Mouse (Mus musculus) heart, embryonic 10.5 days (tissue): Measurements from ENCODE around the gene Sike1. TPM values are rescaled to one million over a fixed set of nuclear protein-coding genes. Genes with fewer than 3 reads are reported as not detected.

Experiments used
- DNase-seq: peaks from one replicate; pipeline ENCODE4 v3.0.0-alpha.2; 2017; ENCODE audit warnings: low spot score
- H3K27ac ChIP-seq: fragments of 300-500 bp; sonication (generic); 2 replicates; pipeline ENCODE4 v1.5.1; 2016; ENCODE audit warnings: mild to moderate bottlenecking
- H3K27me3 ChIP-seq: fragments of 300-500 bp; sonication (generic); 2 replicates; pipeline ENCODE4 v1.6.1; 2016; ENCODE audit warnings: mild to moderate bottlenecking; ENCODE audit not compliant: poor library complexity, insufficient read depth, severe bottlenecking
- H3K36me3 ChIP-seq: fragments of 300-500 bp; sonication (generic); 2 replicates; pipeline ENCODE4 v1.6.1; 2016; ENCODE audit warnings: mild to moderate bottlenecking, moderate library complexity
- H3K4me1 ChIP-seq: fragments of 300-500 bp; sonication (generic); 2 replicates; pipeline ENCODE4 v1.6.1; 2016; ENCODE audit warnings: mild to moderate bottlenecking
- H3K4me3 ChIP-seq: fragments of 300-500 bp; sonication (generic); 2 replicates; pipeline ENCODE4 v1.5.1; 2016; ENCODE audit warnings: mild to moderate bottlenecking, moderate library complexity
- H3K9me3 ChIP-seq: fragments of 300-500 bp; sonication (generic); 2 replicates; pipeline ENCODE4 v1.6.1; 2016; ENCODE audit warnings: mild to moderate bottlenecking, moderate library complexity
- WGBS: fragments of 180-500 bp; shearing (Covaris S2); methylation state at CpG from one replicate; pipeline ENCODE4 v1.1.7; 2016; 5-methylcytosine and 5-hydroxymethylcytosine counted together
- polyA plus RNA-seq: library from polyadenylated mRNA; unstranded; fragments of >200 nt; fragmentation: Nextera tagmentation; extraction: Ambion mirVana; gene quantifications from 2 replicates; pipeline ENCODE4 v1.2.1, GENCODE M21; 2016

Sike1 gene
- polyA plus RNA-seq, 1 experiment from 2014 or later = 67.2 TPM

- Histone ChIP-seq H3K27me3 (no peaks in the 10 kb centered on the region), H3K4me1 (peaks cover 8% of the 10 kb centered on the region), H3K9me3 (no peaks in the 10 kb centered on the region), H3K27ac (no peak overlapping the region), H3K36me3 (0 out of 2 replicates have a peak, but pooled peaks cover under 1% of the 10 kb centered on the region), H3K4me3 (no peak overlapping the region)
- WGBS = 50% methylated on average over 3 of the region's 3 CpGs
- peak; percentile 72 for DNase-seq
These were observed 2.6 kb upstream of the Sike1 start for GRCm38 (mm10) chr3:102992936-102993335.

GRCm38 (mm10) chr3:102995233-102995604, 289 bp upstream of the Sike1 start:
- WGBS = 51% methylated on average over 7 of the region's 7 CpGs
- Histone ChIP-seq H3K27me3 (no peaks in the 10 kb centered on the region), H3K27ac (peak overlapping the region; percentile 98), H3K4me1 (peaks cover 8% of the 10 kb centered on the region), H3K9me3 (no peaks in the 10 kb centered on the region), H3K4me3 (peak overlapping the region; percentile 80), H3K36me3 (peaks cover 23% of the 10 kb centered on the region)
- DNase-seq = no peak

- peaks cover 8% of the 10 kb centered on the region for H3K4me1 ChIP-seq
- H3K9me3 ChIP-seq = no peaks in the 10 kb centered on the region
- no peak overlapping the region for H3K4me3 ChIP-seq
- peaks cover 38% of the 10 kb centered on the region for H3K36me3 ChIP-seq
- H3K27me3 ChIP-seq = no peaks in the 10 kb centered on the region
- WGBS = 78% methylated on average over 10 of the region's 10 CpGs
- DNase-seq = no peak
- no peak overlapping the region for H3K27ac ChIP-seq
These were observed 1.5 kb downstream of the Sike1 start for GRCm38 (mm10) chr3:102997036-102997435.

- WGBS = 89% methylated on average over 3 of the region's 3 CpGs
- no peaks in the 10 kb centered on the region for H3K27me3 ChIP-seq
- H3K4me3 ChIP-seq = no peak overlapping the region
- H3K36me3 ChIP-seq = peaks cover 44% of the 10 kb centered on the region
- H3K9me3 ChIP-seq = no peaks in the 10 kb centered on the region
- H3K27ac ChIP-seq = no peak overlapping the region
- H3K4me1 ChIP-seq = peaks cover 8% of the 10 kb centered on the region
- DNase-seq = no peak
These were observed 2.1 kb downstream of the Sike1 start for GRCm38 (mm10) chr3:102997591-102997990.

GRCm38 (mm10) chr3:103001595-103001994, 6.1 kb downstream of the Sike1 start:
- no peak overlapping the region for H3K4me3 ChIP-seq
- no peak overlapping the region for H3K27ac ChIP-seq
- 94% methylated on average over 7 of the region's 7 CpGs for WGBS
- no peaks in the 10 kb centered on the region for H3K27me3 ChIP-seq
- DNase-seq = peak; percentile 61
- H3K4me1 ChIP-seq = peaks cover 5% of the 10 kb centered on the region
- H3K9me3 ChIP-seq = no peaks in the 10 kb centered on the region
- peaks cover 65% of the 10 kb centered on the region for H3K36me3 ChIP-seq

- H3K9me3 ChIP-seq = no peaks in the 10 kb centered on the region
- WGBS = 51% methylated on average over 2 of the region's 2 CpGs
These were observed 21.8 kb downstream of the Sike1 start for GRCm38 (mm10) chr3:103017350-103017749.

GRCm38 (mm10) chr3:103019462-103019861, 24.0 kb downstream of the Sike1 start:
- no peak for DNase-seq
- 0 out of 2 replicates have a peak, but pooled peaks cover 7% of the 10 kb centered on the region for H3K4me1 ChIP-seq
- peak overlapping the region; percentile 99; the same call in 1 of the 2 replicates for H3K27ac ChIP-seq
- no peaks in the 10 kb centered on the region for H3K27me3 ChIP-seq
- 79% methylated on average over 2 of the region's 2 CpGs for WGBS
- peak overlapping the region; percentile 88; the same call in 1 of the 2 replicates for H3K4me3 ChIP-seq
- 0 out of 2 replicates have a peak, but pooled peaks cover 2% of the 10 kb centered on the region for H3K36me3 ChIP-seq
- no peaks in the 10 kb centered on the region for H3K9me3 ChIP-seq

More at GRCm38 (mm10) chr3:103017350-103017749, 21.8 kb downstream of the Sike1 start:
- Histone ChIP-seq H3K27me3 (no peaks in the 10 kb centered on the region), H3K4me3 (no peak overlapping the region), H3K4me1 (0 out of 2 replicates have a peak, but pooled peaks cover 6% of the 10 kb centered on the region), H3K27ac (no peak overlapping the region), H3K36me3 (no peaks in the 10 kb centered on the region)
- no peak for DNase-seq

GRCm38 (mm10) chr3:103020249-103020942, 24.9 kb downstream of the Sike1 start, which contains the start of gene Csde1:
Gene Csde1 (plus strand): TSS chr3:103020426.
- peak; percentile 98 for DNase-seq
- 0 out of 2 replicates have a peak, but pooled peaks cover 7% of the 10 kb centered on the region for H3K4me1 ChIP-seq
- no peaks in the 10 kb centered on the region for H3K27me3 ChIP-seq
- H3K27ac ChIP-seq = peak within 1 kb of the TSS; percentile 99
- under 1% methylated on average over 55 of the region's 55 CpGs for WGBS
- no peaks in the 10 kb centered on the region for H3K9me3 ChIP-seq
- H3K4me3 ChIP-seq = peak within 1 kb of the TSS; percentile 88
- H3K36me3 ChIP-seq = peaks cover 2% of the 10 kb centered on the region; the same call in 1 of the 2 replicates

- Histone ChIP-seq H3K27ac (peak overlapping the region; percentile 99), H3K27me3 (no peaks in the 10 kb centered on the region), H3K9me3 (no peaks in the 10 kb centered on the region), H3K36me3 (peaks cover 2% of the 10 kb centered on the region; the same call in 1 of the 2 replicates), H3K4me1 (0 out of 2 replicates have a peak, but pooled peaks cover 7% of the 10 kb centered on the region), H3K4me3 (peak overlapping the region; percentile 88)
- WGBS = under 1% methylated on average over 36 of the region's 37 CpGs
- peak; percentile 97 for DNase-seq
These were observed 25.6 kb downstream of the Sike1 start for GRCm38 (mm10) chr3:103020943-103021638.

GRCm38 (mm10) chr3:103026174-103026573, 30.7 kb downstream of the Sike1 start:
- H3K27me3 ChIP-seq = no peaks in the 10 kb centered on the region
- no peaks in the 10 kb centered on the region for H3K9me3 ChIP-seq
- DNase-seq = no peak
- no peak overlapping the region for H3K27ac ChIP-seq
- peaks cover 44% of the 10 kb centered on the region for H3K36me3 ChIP-seq
- H3K4me1 ChIP-seq = 0 out of 2 replicates have a peak, but pooled peaks cover 7% of the 10 kb centered on the region
- 92% methylated on average over 1 of the region's 1 CpGs for WGBS
- no peak overlapping the region for H3K4me3 ChIP-seq

- Histone ChIP-seq H3K4me3 (no peak overlapping the region), H3K27me3 (no peaks in the 10 kb centered on the region), H3K36me3 (peaks cover 77% of the 10 kb centered on the region), H3K4me1 (no peaks in the 10 kb centered on the region), H3K27ac (no peak overlapping the region), H3K9me3 (no peaks in the 10 kb centered on the region)
- DNase-seq = no peak
- 94% methylated on average over 6 of the region's 6 CpGs for WGBS
These were observed 44.8 kb downstream of the Sike1 start for GRCm38 (mm10) chr3:103040285-103040684.

- 86% methylated on average over 1 of the region's 1 CpGs for WGBS
- Histone ChIP-seq H3K4me1 (no peaks in the 10 kb centered on the region), H3K36me3 (peaks cover 83% of the 10 kb centered on the region), H3K27me3 (no peaks in the 10 kb centered on the region), H3K4me3 (no peak overlapping the region), H3K9me3 (no peaks in the 10 kb centered on the region), H3K27ac (no peak overlapping the region)
- no peak for DNase-seq
These were observed 45.4 kb downstream of the Sike1 start for GRCm38 (mm10) chr3:103040861-103041379.
